Mouse (Mus musculus): ENCODE results near the gene Cryge.

- TF ChIP-seq POLR2A (IDR thresholded peaks at IDR 0.05; ENCODE audit: low read depth, low read length) (no peak), CTCF (IDR thresholded peaks at IDR 0.05; ENCODE audit: extremely low read depth, insufficient read depth, insufficient read length, insufficient replicate concordance) (no peak)
These were observed 1.2 kb upstream of the Cryge start for GRCm38 (mm10) chr1:65052140-65052539.
